Comparison of ENCODE assay signal across 8 mouse cellular contexts in the genomic region with DNA sequence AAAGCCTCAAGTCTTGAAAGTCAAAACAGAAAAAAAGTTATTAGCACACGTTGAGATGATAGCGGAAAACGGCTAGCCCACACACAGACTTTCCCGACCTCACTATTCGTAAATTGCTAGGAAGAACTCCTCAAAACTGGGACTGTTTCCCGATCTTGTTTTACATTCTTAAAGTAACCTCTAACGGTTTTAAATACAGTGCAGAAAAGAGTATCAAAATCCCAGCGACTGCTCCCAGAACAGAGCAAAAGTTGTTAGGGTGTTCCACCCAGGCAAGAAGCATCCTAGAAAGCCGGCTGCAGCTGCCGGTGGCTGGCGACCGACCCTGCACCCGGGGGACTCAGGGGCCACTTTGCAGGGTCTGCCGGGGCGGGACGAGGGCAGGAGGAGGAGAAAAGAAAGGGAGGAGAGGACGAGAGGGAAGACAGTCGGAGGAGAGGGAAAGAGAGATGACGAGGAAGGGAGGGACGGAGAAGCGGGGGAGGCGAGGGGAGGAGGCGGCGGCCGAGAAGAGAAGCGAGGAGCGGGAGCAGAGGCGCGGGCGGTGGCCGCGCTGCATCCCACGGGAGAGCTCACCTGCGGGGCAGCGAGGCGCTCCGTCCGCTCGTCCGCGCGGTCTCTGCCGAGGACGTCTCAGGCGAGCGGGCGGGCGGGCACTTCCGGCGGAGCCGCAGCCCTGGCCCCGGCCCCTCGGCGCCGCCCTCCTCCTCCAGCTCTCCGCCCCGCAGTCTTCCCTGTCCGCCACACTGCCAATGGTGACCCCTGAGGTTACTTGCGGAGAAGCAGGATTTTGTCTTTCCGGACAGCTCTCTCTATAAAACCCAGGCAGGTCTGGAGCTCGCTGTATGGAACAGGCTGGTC. TPM values are rescaled to one million over a fixed set of nuclear protein-coding genes. Genes with fewer than 3 reads are reported as not detected.
DNase-seq lines count a peak whose midpoint lies in the region; ATAC-seq and TF ChIP-seq lines count a peak whose summit lies in the region.

A gene (minus strand): TSS at position 661 of the 861 bp plus-strand sequence.

- in situ Hi-C loops in CH12.LX (cut with MboI; ENCODE audit: low pct_ligation_motif_present, low pct_unique_long_range_greater_than_20kb, low sequenced_read_pairs), result no loop called here

- no peak for TF ChIP-seq CTCF in CH12.LX (conservative IDR thresholded peaks at IDR 0.05 in 1 of 2, IDR thresholded peaks at IDR 0.05 in 1 of 2; ENCODE audit: low read depth in 2 of 2, low read length in 2 of 2)
- TF ChIP-seq CTCF in embryonic fibroblast, embryonic 13.5 days (IDR thresholded peaks at IDR 0.05; ENCODE audit: borderline replicate concordance, insufficient read depth, low read length), result no peak
- TF ChIP-seq CTCF in kidney, postnatal 0 days (IDR thresholded peaks at IDR 0.05; ENCODE audit: low read depth), result no peak

- no peak for TF ChIP-seq EP300 in CH12.LX (IDR thresholded peaks at IDR 0.05; ENCODE audit: low read length)

- TF ChIP-seq RAD21 in CH12.LX (IDR thresholded peaks at IDR 0.05; ENCODE audit: low read depth, low read length), result no peak

- under 1% methylated on average over 40 of the region's 61 CpGs for WGBS in heart, embryonic 14.5 days
- WGBS in kidney, postnatal 0 days, result 1% methylated on average over 44 of the region's 61 CpGs
- WGBS in liver, embryonic 13.5 days (ENCODE audit: insufficient replicate concordance), result under 1% methylated on average over 41 of the region's 61 CpGs
- WGBS in stomach, embryonic 14.5 days, result 0% methylated on average over 53 of the region's 61 CpGs

- peak within 1 kb of the TSS; percentile 64 to 95 (median 79) for H3K4me3 ChIP-seq in CH12.LX (replicated peaks in 1 of 3; ENCODE audit: low read depth in 2 of 3, low read length in 2 of 3, poor library complexity in 1 of 3)
- peak within 1 kb of the TSS; percentile 85 for H3K4me3 ChIP-seq in embryonic fibroblast, embryonic 13.5 days (ENCODE audit: insufficient read depth, low read length)
- peak within 1 kb of the TSS; percentile 54 to 72 for H3K4me3 ChIP-seq in heart, embryonic 14.5 days (ENCODE audit: control insufficient read depth in 1 of 2, insufficient read depth in 1 of 2, low read depth in 1 of 2, low read length in 2 of 2)
- peak within 1 kb of the TSS; percentile 73 for H3K4me3 ChIP-seq in kidney, postnatal 0 days (replicated peaks; ENCODE audit: low read depth, low read length)
- H3K4me3 ChIP-seq in liver, embryonic 13.5 days (replicated peaks), result peak within 1 kb of the TSS; percentile 84
- H3K4me3 ChIP-seq in stomach, embryonic 14.5 days (ENCODE audit: low read depth, low read length), result peak within 1 kb of the TSS; percentile 71

- H3K4me2 ChIP-seq in CH12.LX (ENCODE audit: insufficient read depth, low read depth, poor library complexity, severe bottlenecking), result peak within 1 kb of the TSS; percentile 57
- H3K4me2 ChIP-seq in heart, embryonic 14.5 days (ENCODE audit: low read length), result peak within 1 kb of the TSS; percentile 86
- peak within 1 kb of the TSS; percentile 94 for H3K4me2 ChIP-seq in kidney, postnatal 0 days (ENCODE audit: low read length)
- H3K4me2 ChIP-seq in liver, embryonic 13.5 days, result peak within 1 kb of the TSS; percentile 75
- peak within 1 kb of the TSS; percentile 49 for H3K4me2 ChIP-seq in stomach, embryonic 14.5 days (replicated peaks; ENCODE audit: low read depth, low read length)

- peak; percentile 74 for ATAC-seq in heart, embryonic 14.5 days (ENCODE audit: insufficient number of reproducible peaks, insufficient read depth, low FRiP score, low read depth)
- ATAC-seq in kidney, postnatal 0 days (replicated peaks; ENCODE audit: low FRiP score, low read depth), result peak; percentile 72; the same call in 1 of the 2 replicates
- ATAC-seq in liver, embryonic 13.5 days (ENCODE audit: low read depth), result peak; percentile 91
- peak; percentile 90 for ATAC-seq in stomach, embryonic 14.5 days (ENCODE audit: insufficient number of reproducible peaks, insufficient read depth, low FRiP score, low read depth)

- peak within 1 kb of the TSS; percentile 82 for H3K9ac ChIP-seq in CH12.LX (ENCODE audit: insufficient read depth, low read depth)
- H3K9ac ChIP-seq in heart, embryonic 14.5 days (ENCODE audit: low read length), result peak within 1 kb of the TSS; percentile 81
- H3K9ac ChIP-seq in kidney, postnatal 0 days (ENCODE audit: low read depth, low read length), result peak within 1 kb of the TSS; percentile 70
- H3K9ac ChIP-seq in liver, embryonic 13.5 days, result peak within 1 kb of the TSS; percentile 89
- H3K9ac ChIP-seq in stomach, embryonic 14.5 days (replicated peaks; ENCODE audit: low read depth, low read length), result peak within 1 kb of the TSS; percentile 71

- no peaks in the 10 kb centered on the region for H3K9me3 ChIP-seq in CH12.LX (replicated peaks; ENCODE audit: low read length)
- no peaks in the 10 kb centered on the region for H3K9me3 ChIP-seq in heart, embryonic 14.5 days (ENCODE audit: control insufficient read depth, low read length)
- no peaks in the 10 kb centered on the region for H3K9me3 ChIP-seq in kidney, postnatal 0 days (replicated peaks; ENCODE audit: low read length)
- H3K9me3 ChIP-seq in liver, embryonic 13.5 days (replicated peaks), result no peaks in the 10 kb centered on the region
- no peaks in the 10 kb centered on the region for H3K9me3 ChIP-seq in stomach, embryonic 14.5 days (ENCODE audit: control insufficient read depth, low read depth, low read length)

- peaks cover 5 to 26% of the 10 kb centered on the region in 2 experiments; a peak in 3 of 4 replicates for H3K4me1 ChIP-seq in CH12.LX (ENCODE audit: control insufficient read depth in 1 of 2, insufficient read depth in 2 of 2)
- H3K4me1 ChIP-seq in embryonic fibroblast, embryonic 13.5 days (ENCODE audit: control insufficient read depth, insufficient read depth, low read length), result no peaks in the 10 kb centered on the region
- H3K4me1 ChIP-seq in heart, embryonic 14.5 days (ENCODE audit: control insufficient read depth in 2 of 2, insufficient read depth in 2 of 2, low read length in 2 of 2), result peaks cover 2 to 7% of the 10 kb centered on the region in 2 experiments; a peak in 2 of 4 replicates
- no peaks in the 10 kb centered on the region for H3K4me1 ChIP-seq in kidney, postnatal 0 days (replicated peaks; ENCODE audit: insufficient read depth, low read length)
- peaks cover 71% of the 10 kb centered on the region for H3K4me1 ChIP-seq in liver, embryonic 13.5 days (replicated peaks)
- H3K4me1 ChIP-seq in stomach, embryonic 14.5 days (ENCODE audit: control insufficient read depth, insufficient read depth, low read length), result peaks cover 11% of the 10 kb centered on the region

- H3K27ac ChIP-seq in CH12.LX (ENCODE audit: insufficient read depth, low read depth), result no peak within 1 kb of the TSS
- H3K27ac ChIP-seq in embryonic fibroblast, embryonic 13.5 days (ENCODE audit: insufficient read depth, low read length), result peak within 1 kb of the TSS; percentile 19; the same call in 1 of the 2 replicates
- H3K27ac ChIP-seq in heart, embryonic 14.5 days (replicated peaks in 1 of 2; ENCODE audit: control insufficient read depth in 1 of 2, insufficient read depth in 1 of 2, low read depth in 2 of 2, low read length in 2 of 2), result peak within 1 kb of the TSS; percentile 18 to 53; a peak in 2 of 4 replicates
- peak within 1 kb of the TSS; percentile 75 for H3K27ac ChIP-seq in kidney, postnatal 0 days
- peak within 1 kb of the TSS; percentile 92 for H3K27ac ChIP-seq in liver, embryonic 13.5 days
- H3K27ac ChIP-seq in stomach, embryonic 14.5 days (ENCODE audit: low read length), result peak within 1 kb of the TSS; percentile 73; the same call in 1 of the 2 replicates

- peaks cover 0 to 7% of the 10 kb centered on the region in 2 experiments for H3K36me3 ChIP-seq in CH12.LX (replicated peaks in 1 of 2; ENCODE audit: control insufficient read depth in 1 of 2, insufficient read depth in 1 of 2, low read length in 1 of 2)
- H3K36me3 ChIP-seq in heart, embryonic 14.5 days (ENCODE audit: control insufficient read depth, insufficient read depth, low read length), result no peaks in the 10 kb centered on the region
- no peaks in the 10 kb centered on the region for H3K36me3 ChIP-seq in kidney, postnatal 0 days (ENCODE audit: insufficient read depth, low read length)
- peaks cover 7% of the 10 kb centered on the region; the same call in 1 of the 2 replicates for H3K36me3 ChIP-seq in liver, embryonic 13.5 days
- no peaks in the 10 kb centered on the region for H3K36me3 ChIP-seq in stomach, embryonic 14.5 days (ENCODE audit: control insufficient read depth, insufficient read depth, low read length)

- no peak for DNase-seq in CH12.LX (ENCODE audit: extremely low read depth)
- DNase-seq in brain, adult 2 months (ENCODE audit: low read depth, low spot score), result peak; percentile 59
- peak; percentile 78 for DNase-seq in kidney, postnatal 0 days (ENCODE audit: low spot score)
- DNase-seq in liver, embryonic 13.5 days, result peak; percentile 72
- peak; percentile 41 for DNase-seq in naive thymus-derived CD4-positive, alpha-beta T cell, adult 2 months (ENCODE audit: low read depth)

- dilution Hi-C loops in CH12.LX (cut with MboI; ENCODE audit: extremely low pct_ligation_motif_present, extremely low pct_unique_long_range_greater_than_20kb, low sequenced_read_pairs), result no loop called here

- peak; percentile 76 for TF ChIP-seq POLR2A in CH12.LX (IDR thresholded peaks at IDR 0.05; ENCODE audit: low read depth, low read length)
- TF ChIP-seq POLR2A in embryonic fibroblast, embryonic 13.5 days (IDR thresholded peaks at IDR 0.05; ENCODE audit: low read depth, low read length), result peak; percentile 69

- no peaks in the 10 kb centered on the region for H3K27me3 ChIP-seq in CH12.LX (replicated peaks)
- H3K27me3 ChIP-seq in heart, embryonic 14.5 days (ENCODE audit: control insufficient read depth, insufficient read depth, low read length), result no peaks in the 10 kb centered on the region
- no peaks in the 10 kb centered on the region for H3K27me3 ChIP-seq in kidney, postnatal 0 days (ENCODE audit: insufficient read depth, low read length)
- no peaks in the 10 kb centered on the region for H3K27me3 ChIP-seq in liver, embryonic 13.5 days
- no peaks in the 10 kb centered on the region for H3K27me3 ChIP-seq in stomach, embryonic 14.5 days (ENCODE audit: control insufficient read depth, insufficient read depth, low read length)

- H3K79me2 ChIP-seq in CH12.LX (replicated peaks; ENCODE audit: control insufficient read depth, extremely low read depth, insufficient read depth, poor library complexity, severe bottlenecking), result no peaks in the 10 kb centered on the region

RNA-seq across cellular contexts. Expression of the gene that starts here (rescaled TPM):
- 16.4 and 17.4 TPM in 2 replicates for total RNA-seq in CH12.LX (2012; rRNA removed)
- total RNA-seq in CH12.LX (2014; rRNA removed), result 18.9 and 21.9 TPM in 2 replicates
- polyA plus RNA-seq in CH12.LX (2012; ENCODE audit: insufficient read length, low read depth), result 14.3 and 18.1 TPM in 2 replicates
- 31.7 and 36.1 TPM in 2 replicates for polyA plus RNA-seq in embryonic fibroblast, embryonic 13.5 days (2011; ENCODE audit: insufficient read length, low read depth, missing spikeins)
- 46.6 and 49.2 TPM in 2 replicates for polyA plus RNA-seq in heart, embryonic 14.5 days (2014; fragmentation: Nextera tagmentation; extraction: Ambion mirVana)
- 22.9 and 23.0 TPM in 2 replicates for polyA plus RNA-seq in kidney, postnatal 0 days (2015; fragmentation: Nextera tagmentation; extraction: Ambion mirVana)
- polyA plus RNA-seq in liver, embryonic 13.5 days (2015; fragmentation: Nextera tagmentation; extraction: Ambion mirVana), result 47.0 and 57.9 TPM in 2 replicates
- polyA plus RNA-seq in stomach, embryonic 14.5 days (2014; fragmentation: Nextera tagmentation; extraction: Ambion mirVana), result 95.7 TPM in 2 replicates
